Mouse (Mus musculus) hindbrain, embryonic 15.5 days (tissue): ENCODE measurements around the gene Zfp652. TPM values are rescaled to one million over a fixed set of nuclear protein-coding genes. Genes with fewer than 3 reads are reported as not detected.
"Not testable (repeated sequence)": the region's sequence is repeated elsewhere in the genome, so short reads cannot be mapped to it uniquely, and the experiment has no call there.

Experiments used
- ATAC-seq: fragments of 200-750 bp; cut with Nextera tagmentation; 2 replicates; pipeline ENCODE4 v1.8.0; 2017; ENCODE audit warnings: low read depth, moderate number of reproducible peaks, moderate TSS enrichment; ENCODE audit not compliant: low FRiP score
- H3K27ac ChIP-seq: fragments of 300-500 bp; sonication (generic); replicated peaks from 2 replicates; pipeline ENCODE4 v1.5.1; 2015; ENCODE audit warnings: mild to moderate bottlenecking, inconsistent platforms
- H3K27me3 ChIP-seq: fragments of 300-500 bp; sonication (generic); 2 replicates; pipeline ENCODE4 v1.6.1; 2015; ENCODE audit warnings: control low read depth, inconsistent platforms
- H3K36me3 ChIP-seq: fragments of 300-500 bp; sonication (generic); 2 replicates; pipeline ENCODE4 v1.6.1; 2015; ENCODE audit warnings: control low read depth, inconsistent platforms
- H3K4me1 ChIP-seq: fragments of 300-500 bp; sonication (generic); replicated peaks from 2 replicates; pipeline ENCODE4 v1.6.1; 2015; ENCODE audit warnings: control low read depth, inconsistent platforms
- H3K4me2 ChIP-seq: fragments of 300-500 bp; sonication (generic); 2 replicates; pipeline ENCODE4 v1.6.1; 2015; ENCODE audit warnings: moderate library complexity, mild to moderate bottlenecking, inconsistent platforms
- H3K4me3 ChIP-seq: fragments of 300-500 bp; sonication (generic); 2 replicates; pipeline ENCODE4 v1.5.1; 2015; ENCODE audit warnings: mild to moderate bottlenecking, inconsistent platforms
- H3K9ac ChIP-seq: fragments of 300-500 bp; sonication (generic); 2 replicates; pipeline ENCODE4 v1.6.1; 2015; ENCODE audit warnings: inconsistent platforms
- H3K9me3 ChIP-seq: fragments of 300-500 bp; sonication (generic); 2 replicates; pipeline ENCODE4 v1.6.1; 2016; ENCODE audit warnings: control low read depth, inconsistent platforms
- WGBS: fragments of 180-500 bp; shearing (Covaris S2); methylation state at CpG from one replicate; pipeline ENCODE4 v1.1.7; 2015; 5-methylcytosine and 5-hydroxymethylcytosine counted together
- polyA plus RNA-seq: library from polyadenylated mRNA; unstranded; fragments of >200 nt; fragmentation: Nextera tagmentation; extraction: Ambion mirVana; gene quantifications from 2 replicates; pipeline ENCODE4 v1.2.1, GENCODE M21; 2015

The Zfp652 gene
- 24.0 and 26.1 TPM in 2 replicates for polyA plus RNA-seq

DNA sequence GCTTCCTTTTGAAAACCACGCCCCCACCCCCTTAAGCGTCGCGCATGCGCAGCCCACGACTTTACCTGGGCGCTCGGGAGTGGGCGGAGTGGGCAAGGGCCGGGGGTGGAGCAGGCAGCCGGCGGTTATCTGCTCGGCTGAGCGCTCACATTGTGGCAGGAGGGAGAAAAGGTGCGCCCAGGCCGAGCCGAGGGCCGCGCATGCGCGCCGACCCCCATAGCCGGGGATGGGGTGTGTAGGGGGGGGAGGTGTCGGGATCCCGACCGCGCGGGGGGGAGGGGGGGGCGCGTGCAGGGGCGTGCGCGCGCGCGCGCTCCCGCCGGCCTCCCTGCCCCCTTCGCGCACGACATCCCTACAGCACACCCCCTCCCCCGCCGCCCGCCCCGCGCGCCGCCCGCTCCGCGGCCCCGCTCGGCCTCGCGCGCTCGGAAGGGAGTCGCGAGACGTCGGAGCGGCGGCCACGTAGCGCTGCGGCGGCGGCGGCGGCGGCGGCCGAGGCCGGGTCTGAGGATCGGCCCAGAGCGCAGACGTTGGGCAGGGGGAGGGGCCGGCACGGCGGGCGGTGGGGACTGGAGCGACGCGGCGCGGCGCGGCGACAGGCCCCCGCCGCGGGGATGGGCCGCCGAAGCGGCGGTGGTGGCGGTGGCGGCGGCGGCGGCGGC lies at the start of gene Zfp652:
TSS of gene Zfp652 (plus strand) at position 111 of the 662 bp plus-strand sequence.
- Histone ChIP-seq H3K27ac (peak within 1 kb of the TSS; percentile 97), H3K4me1 (peaks cover 32% of the 10 kb centered on the region), H3K4me3 (peak within 1 kb of the TSS; percentile 80), H3K27me3 (no peaks in the 10 kb centered on the region), H3K36me3 (no peaks in the 10 kb centered on the region), H3K9ac (peak within 1 kb of the TSS; percentile 81), H3K4me2 (peak within 1 kb of the TSS; percentile 86), H3K9me3 (no peaks in the 10 kb centered on the region)
- WGBS: under 1% methylated on average over 26 of the region's 103 CpGs
- ATAC-seq: peak; percentile 92

DNA sequence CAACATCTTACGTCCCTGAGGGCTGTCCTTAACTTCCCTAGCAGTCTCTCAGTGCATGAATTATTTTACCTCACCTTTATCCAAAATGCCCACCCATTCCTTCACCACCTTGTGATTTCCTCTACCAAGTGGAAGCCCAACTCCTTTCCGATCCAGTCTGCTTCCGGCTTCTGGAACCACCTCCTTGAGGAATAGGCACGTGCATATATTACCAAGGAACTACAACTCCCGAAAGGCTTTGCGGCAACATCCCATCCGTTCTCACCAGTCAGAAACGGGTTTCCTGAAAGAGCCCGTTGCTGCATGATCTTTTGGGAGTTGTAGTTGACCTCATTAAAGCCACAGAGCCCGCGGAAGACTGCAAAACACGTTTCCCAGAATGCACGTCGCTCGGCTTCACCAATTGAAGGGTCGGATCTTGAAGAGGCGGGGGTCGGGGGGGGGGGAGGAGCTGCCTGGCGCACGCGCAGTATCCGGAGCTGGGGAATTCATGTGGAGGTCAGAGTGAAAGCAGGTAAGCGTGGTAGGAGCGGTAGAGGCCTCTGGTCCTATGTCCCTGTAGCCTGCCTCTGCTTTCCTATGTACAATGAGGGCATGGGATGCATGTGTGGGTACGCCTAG lies 45.8 kb upstream of the Zfp652 start, which contains the start of gene Phb:
TSS of gene Phb (plus strand) at position 429 of the 621 bp plus-strand sequence.
- WGBS: 1% methylated on average over 25 of the region's 25 CpGs
- H3K4me2 ChIP-seq: peak within 1 kb of the TSS; percentile 82
- peaks cover 19% of the 10 kb centered on the region for H3K4me1 ChIP-seq
- ATAC-seq: peak; percentile 98
- H3K27ac ChIP-seq: peak within 1 kb of the TSS; percentile 66
- peak within 1 kb of the TSS; percentile 76 for H3K4me3 ChIP-seq
- peaks cover 19% of the 10 kb centered on the region; the same call in 1 of the 2 replicates for H3K36me3 ChIP-seq
- H3K9me3 ChIP-seq: no peaks in the 10 kb centered on the region
- H3K27me3 ChIP-seq: no peaks in the 10 kb centered on the region
- peak within 1 kb of the TSS; percentile 67 for H3K9ac ChIP-seq

DNA sequence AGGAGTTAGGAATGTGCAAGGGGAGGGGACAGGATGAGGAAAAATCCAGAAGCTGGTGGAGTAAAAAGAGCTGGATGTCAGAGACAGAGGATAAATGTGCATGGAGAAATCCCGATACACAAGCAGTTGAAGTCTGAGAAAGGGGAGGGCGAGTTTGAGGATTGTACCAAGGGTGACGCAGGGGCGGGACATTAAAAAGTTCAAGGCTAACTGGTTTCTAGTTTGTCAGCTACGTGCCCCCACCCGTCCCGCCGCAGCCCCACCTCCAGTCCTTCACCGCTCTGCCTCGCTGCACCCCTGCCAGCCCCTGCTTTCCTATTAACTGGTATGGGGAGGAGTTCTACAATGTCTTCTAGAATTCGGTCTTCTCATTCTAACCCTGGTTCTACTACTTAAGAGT lies 45.3 kb upstream of the Zfp652 start:
- Histone ChIP-seq H3K4me1 (peaks cover 19% of the 10 kb centered on the region), H3K27me3 (no peaks in the 10 kb centered on the region), H3K4me3 (peak overlapping the region; percentile 76), H3K27ac (peak overlapping the region; percentile 66), H3K4me2 (peak overlapping the region; percentile 82), H3K9ac (peak overlapping the region; percentile 67), H3K9me3 (no peaks in the 10 kb centered on the region), H3K36me3 (peaks cover 24% of the 10 kb centered on the region; the same call in 1 of the 2 replicates)
- ATAC-seq: no peak; the same call in 1 of the 2 replicates
- WGBS: 4% methylated on average over 11 of the region's 11 CpGs

DNA sequence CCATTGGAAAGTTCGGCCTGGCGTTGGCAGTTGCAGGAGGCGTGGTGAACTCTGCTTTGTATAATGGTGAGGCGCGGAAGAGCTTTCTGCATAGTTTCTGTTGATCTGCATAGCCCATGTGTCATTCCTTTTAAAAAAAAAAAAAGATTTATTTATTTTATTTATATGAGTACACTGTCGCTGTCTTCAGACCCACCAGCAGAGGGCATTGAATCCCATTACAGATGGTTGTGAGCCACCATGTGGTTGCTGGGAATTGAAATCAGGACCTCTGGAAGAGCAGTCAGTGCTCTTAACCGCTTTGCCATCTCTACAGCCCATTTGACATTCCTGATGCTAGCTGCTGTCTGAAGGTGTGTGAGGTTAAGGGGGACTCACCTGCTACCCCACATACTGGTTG lies 44.4 kb upstream of the Zfp652 start:
- not testable (repeated sequence) for H3K4me3 ChIP-seq, H3K27ac ChIP-seq, ATAC-seq, H3K27me3 ChIP-seq, H3K9me3 ChIP-seq, H3K9ac ChIP-seq
- Histone ChIP-seq H3K36me3 (peaks cover 29% of the 10 kb centered on the region; the same call in 1 of the 2 replicates), H3K4me1 (peaks cover 19% of the 10 kb centered on the region), H3K4me2 (peak overlapping the region; percentile 82)
- 90% methylated on average over 7 of the region's 7 CpGs for WGBS

DNA sequence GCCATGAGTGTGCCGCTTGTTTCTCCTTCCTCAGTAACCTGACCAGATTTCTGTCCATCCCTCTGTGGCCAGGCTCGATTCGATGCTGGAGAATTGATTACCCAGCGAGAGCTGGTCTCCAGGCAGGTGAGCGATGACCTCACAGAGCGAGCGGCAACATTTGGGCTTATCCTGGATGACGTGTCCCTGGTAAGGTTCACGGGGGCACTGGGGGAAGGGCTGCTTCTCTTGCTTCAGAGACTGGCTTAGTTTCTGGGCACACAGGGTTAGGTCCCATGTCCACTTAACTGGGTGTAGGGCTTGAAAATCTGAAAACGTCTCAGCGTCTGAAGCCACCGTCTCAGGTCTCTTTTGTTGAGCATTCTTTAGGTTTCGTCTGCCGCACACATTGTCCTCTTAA lies 37.0 kb upstream of the Zfp652 start:
- ATAC-seq: no peak
- Histone ChIP-seq H3K9me3 (no peaks in the 10 kb centered on the region), H3K4me2 (no peak overlapping the region), H3K36me3 (peaks cover 54% of the 10 kb centered on the region), H3K27me3 (no peaks in the 10 kb centered on the region), H3K27ac (no peak overlapping the region), H3K4me1 (peaks cover 7% of the 10 kb centered on the region), H3K9ac (no peak overlapping the region), H3K4me3 (no peak overlapping the region)
- WGBS: 91% methylated on average over 14 of the region's 14 CpGs

DNA sequence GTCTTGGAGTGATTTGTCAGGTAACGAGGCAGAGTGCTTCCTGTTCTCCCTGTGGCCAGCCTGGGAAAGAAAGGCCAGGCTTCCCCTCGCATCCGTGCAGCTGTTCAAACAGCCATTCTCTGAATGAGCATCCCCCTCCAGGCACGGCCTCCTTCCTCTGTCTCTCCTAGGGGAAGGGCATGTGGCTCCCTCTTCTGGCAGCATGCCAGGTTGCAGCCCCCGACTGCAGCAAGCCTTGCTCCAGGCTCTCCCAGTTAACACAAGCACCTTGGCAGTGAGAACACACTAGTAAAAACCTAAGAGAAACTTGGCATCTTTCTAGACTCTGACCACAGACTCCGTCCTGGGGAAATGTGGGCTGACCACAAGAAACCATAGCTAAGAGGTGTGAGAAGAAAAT lies 36.2 kb upstream of the Zfp652 start:
- no peaks in the 10 kb centered on the region for H3K9me3 ChIP-seq
- H3K27me3 ChIP-seq: no peaks in the 10 kb centered on the region
- H3K4me3 ChIP-seq: no peak overlapping the region
- H3K27ac ChIP-seq: 0 out of 2 replicates have a peak overlapping the region, but pooled peaks have one; percentile 21
- H3K9ac ChIP-seq: no peak overlapping the region
- peaks cover 7% of the 10 kb centered on the region for H3K4me1 ChIP-seq
- no peak overlapping the region for H3K4me2 ChIP-seq
- ATAC-seq: peak; percentile 66; the same call in 1 of the 2 replicates
- 13% methylated on average over 6 of the region's 6 CpGs for WGBS
- H3K36me3 ChIP-seq: peaks cover 57% of the 10 kb centered on the region

DNA sequence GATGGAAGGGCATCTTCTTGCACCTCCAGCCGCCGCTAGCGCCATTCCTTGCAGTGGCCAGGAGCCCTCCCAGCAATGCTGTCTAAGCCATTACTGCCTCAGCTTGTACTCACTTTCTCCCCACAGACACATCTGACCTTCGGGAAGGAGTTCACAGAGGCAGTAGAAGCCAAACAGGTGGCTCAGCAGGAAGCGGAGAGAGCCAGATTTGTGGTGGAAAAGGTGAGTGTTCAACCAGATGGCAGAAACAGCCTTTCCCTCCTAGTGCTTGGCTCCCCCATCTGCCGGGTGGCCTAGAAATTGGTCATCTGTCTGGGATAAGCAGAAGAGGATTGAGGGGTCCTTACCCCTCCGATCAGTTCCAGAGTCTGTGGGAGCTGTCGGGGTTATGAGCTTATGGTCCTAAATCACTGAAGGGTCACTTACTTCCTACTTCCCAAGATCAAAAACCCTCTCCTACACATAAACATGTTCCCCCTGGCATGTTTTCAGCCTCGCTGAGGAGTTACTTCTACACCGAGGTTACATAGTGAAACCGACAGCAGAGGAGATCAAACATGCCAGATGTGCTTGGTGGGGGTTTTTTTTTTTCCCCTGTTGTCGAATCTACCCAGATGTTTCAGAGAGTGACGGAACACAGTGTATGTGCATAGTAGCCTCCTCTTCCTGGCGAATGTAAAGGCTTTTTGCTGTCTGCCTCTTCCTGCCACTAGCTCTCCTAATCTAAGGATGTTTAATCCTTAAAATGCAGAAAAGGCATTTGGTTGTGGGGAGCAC lies 34.4 kb upstream of the Zfp652 start:
- 93% methylated on average over 14 of the region's 14 CpGs for WGBS
- no peak overlapping the region for H3K4me2 ChIP-seq
- H3K4me3 ChIP-seq: no peak overlapping the region
- H3K27me3 ChIP-seq: no peaks in the 10 kb centered on the region
- H3K4me1 ChIP-seq: peaks cover 7% of the 10 kb centered on the region
- H3K36me3 ChIP-seq: peaks cover 51% of the 10 kb centered on the region
- H3K9me3 ChIP-seq: no peaks in the 10 kb centered on the region
- H3K9ac ChIP-seq: no peak overlapping the region
- no peak for ATAC-seq
- H3K27ac ChIP-seq: no peak overlapping the region

DNA sequence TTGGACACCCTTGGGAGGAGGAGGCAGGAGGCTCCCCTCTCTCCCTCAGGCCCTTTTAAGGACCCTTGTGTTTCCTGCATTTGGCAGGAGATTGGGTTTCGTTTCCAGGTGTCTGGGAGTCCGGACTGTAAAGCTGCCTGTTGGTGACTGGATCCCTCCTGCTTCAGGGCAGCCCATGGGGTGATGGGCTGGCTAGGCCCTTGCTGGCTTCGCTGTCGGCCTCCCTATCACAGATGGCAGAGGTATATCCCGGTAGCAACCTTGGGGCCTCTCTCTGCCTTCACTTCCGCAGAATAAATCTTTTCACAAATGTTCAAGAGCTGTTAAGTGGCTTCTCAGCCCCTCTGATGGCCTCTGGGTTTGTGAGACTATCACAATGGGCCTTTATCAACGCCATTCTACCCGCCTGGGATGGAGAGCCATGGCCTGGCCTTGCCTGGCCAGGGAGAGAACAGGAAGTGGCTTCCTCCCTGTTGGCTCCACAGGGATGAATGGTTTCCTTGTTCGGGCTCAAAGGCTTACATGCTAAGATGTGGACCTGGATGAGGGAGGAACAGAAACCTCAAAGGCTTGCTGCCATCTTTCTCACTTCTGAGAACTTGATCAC lies 30.4 kb upstream of the Zfp652 start:
- Histone ChIP-seq H3K27ac (no peak overlapping the region), H3K9me3 (no peaks in the 10 kb centered on the region), H3K36me3 (peaks cover 40% of the 10 kb centered on the region), H3K4me2 (no peak overlapping the region), H3K4me1 (no peaks in the 10 kb centered on the region), H3K4me3 (no peak overlapping the region), H3K9ac (no peak overlapping the region), H3K27me3 (no peaks in the 10 kb centered on the region)
- ATAC-seq: no peak
- 79% methylated on average over 9 of the region's 9 CpGs for WGBS

DNA sequence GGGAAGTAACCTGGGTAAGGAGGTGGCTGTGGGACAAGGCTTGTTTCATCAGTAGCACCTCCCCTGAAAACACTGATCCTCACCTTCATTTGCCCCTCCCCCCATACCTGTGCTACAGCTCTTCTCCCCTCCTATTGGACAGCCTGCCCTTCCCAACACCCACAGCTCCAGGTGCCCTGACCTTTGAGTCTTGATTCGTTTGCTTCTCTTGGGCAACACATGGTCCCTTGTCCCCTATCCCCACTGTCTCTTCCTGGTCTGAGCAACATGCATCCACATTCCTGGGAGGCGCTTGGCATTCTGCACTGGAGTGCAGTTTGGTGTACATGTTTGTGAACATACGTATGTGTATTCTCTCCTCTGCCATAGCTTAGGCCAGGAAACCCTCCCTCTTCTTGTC lies 29.5 kb upstream of the Zfp652 start:
- Histone ChIP-seq H3K9ac (no peak overlapping the region), H3K27me3 (no peaks in the 10 kb centered on the region), H3K27ac (no peak overlapping the region), H3K4me1 (no peaks in the 10 kb centered on the region), H3K9me3 (no peaks in the 10 kb centered on the region), H3K36me3 (peaks cover 32% of the 10 kb centered on the region), H3K4me2 (no peak overlapping the region), H3K4me3 (no peak overlapping the region)
- WGBS: 86% methylated on average over 3 of the region's 3 CpGs
- no peak for ATAC-seq

DNA sequence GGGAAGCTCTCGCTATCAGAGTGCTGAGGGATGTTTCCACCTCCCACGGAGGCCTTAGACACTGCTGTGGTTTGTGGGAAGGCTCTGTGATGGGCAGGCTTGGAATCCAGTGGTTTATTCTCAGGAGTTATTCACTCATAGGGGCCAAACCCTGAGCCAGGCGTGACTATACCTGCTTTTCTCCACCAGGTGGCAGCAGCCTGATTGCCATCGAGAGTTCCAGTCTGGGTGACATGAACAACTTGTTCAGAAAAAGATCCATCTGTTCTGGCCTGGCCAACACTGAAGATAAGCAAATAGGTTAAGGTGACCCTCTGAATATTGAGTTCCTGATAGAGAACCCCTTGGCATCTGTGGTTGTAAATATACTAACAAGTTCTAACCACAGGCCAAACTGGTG lies 26.4 kb upstream of the Zfp652 start:
- Histone ChIP-seq H3K4me1 (no peaks in the 10 kb centered on the region), H3K9me3 (no peaks in the 10 kb centered on the region), H3K27me3 (no peaks in the 10 kb centered on the region), H3K36me3 (0 out of 2 replicates have a peak, but pooled peaks cover 8% of the 10 kb centered on the region), H3K4me2 (no peak overlapping the region), H3K4me3 (no peak overlapping the region), H3K27ac (no peak overlapping the region), H3K9ac (no peak overlapping the region)
- peak; percentile 45; the same call in 1 of the 2 replicates for ATAC-seq
- WGBS: 5% methylated on average over 4 of the region's 4 CpGs

DNA sequence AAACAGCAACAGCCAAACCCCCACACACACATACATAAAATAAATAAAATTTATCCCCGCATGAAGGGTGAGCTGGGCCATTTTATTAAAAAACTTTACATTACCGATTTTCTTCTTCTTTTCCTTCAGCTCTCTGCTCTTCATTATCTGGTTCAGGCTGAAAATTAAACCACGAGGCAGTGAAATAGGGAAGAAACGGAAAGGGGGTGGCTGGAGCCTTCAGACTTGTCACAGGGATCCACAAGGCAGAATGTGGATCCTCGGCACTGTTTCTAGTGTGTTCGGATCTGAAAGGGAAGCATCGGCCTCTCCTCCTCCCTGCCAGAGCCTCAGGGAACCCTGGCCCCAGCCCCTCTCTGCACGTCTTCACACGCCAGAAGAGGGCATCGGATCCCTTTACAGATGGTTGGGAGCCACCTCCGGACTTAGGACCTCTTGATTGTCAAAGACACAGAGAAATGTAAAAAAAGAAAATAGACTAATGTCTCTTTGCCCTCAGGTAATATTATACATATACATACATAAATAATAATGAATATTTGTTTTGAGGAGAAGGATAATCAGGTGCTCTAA lies 25.3 kb upstream of the Zfp652 start:
- H3K4me3 ChIP-seq: no peak overlapping the region
- H3K4me1 ChIP-seq: no peaks in the 10 kb centered on the region
- no peak overlapping the region for H3K27ac ChIP-seq
- no peaks in the 10 kb centered on the region for H3K36me3 ChIP-seq
- no peaks in the 10 kb centered on the region for H3K9me3 ChIP-seq
- WGBS: 44% methylated on average over 11 of the region's 11 CpGs
- no peak for ATAC-seq
- no peak overlapping the region for H3K4me2 ChIP-seq
- no peaks in the 10 kb centered on the region for H3K27me3 ChIP-seq
- no peak overlapping the region for H3K9ac ChIP-seq
